Mouse (Mus musculus) heart, adult 11 months (tissue): ENCODE measurements at regions not wholly inside any gene's neighbourhood (a gene's known extent, or its start where the extent isn't known, plus 50 kb on each side); places are given as distances from the start of the nearest gene placed in this dataset.

Experiments
- DNase-seq: peaks from one replicate; pipeline ENCODE4 v3.0.0; 2022

GRCm38 (mm10) chr11:7317409-7317970, 103.8 kb upstream of the Igfbp3 start:
- no peak for DNase-seq

GRCm38 (mm10) chr11:7296252-7296651, 82.5 kb upstream of the Igfbp3 start:
- DNase-seq = no peak

DNA sequence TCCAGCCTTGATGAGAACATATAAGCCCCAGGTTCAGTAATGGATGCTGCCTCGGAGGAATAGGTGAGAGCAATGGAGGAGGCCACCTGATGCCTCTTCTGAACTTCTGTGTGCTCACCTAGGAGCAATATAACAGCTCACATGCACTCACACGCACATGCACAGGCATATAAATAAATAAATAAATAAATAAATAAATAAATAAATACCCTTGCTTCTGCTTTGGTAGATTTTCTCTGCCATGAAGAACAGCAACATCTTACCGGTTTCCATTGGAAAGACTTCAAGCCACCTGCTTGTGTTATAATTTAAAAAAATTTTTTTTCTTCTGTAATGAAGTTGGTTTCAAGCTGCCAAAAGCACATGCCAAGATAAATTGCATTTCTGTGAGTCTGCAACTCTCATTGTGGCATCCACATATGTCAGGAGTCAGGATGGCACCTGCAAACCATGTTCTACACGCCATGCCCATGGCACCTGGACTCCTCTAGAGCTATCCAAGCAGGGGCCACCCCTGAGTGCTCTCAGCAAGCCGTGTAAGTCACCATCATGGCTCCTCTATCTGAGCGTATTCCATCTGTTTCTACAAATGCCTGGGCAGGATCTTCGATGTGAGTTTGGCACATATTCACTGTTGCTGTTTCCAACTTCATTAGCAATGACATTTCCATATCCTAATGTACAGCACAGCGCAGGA, 75.7 kb upstream of the Igfbp3 start:
- DNase-seq = no peak

- DNase-seq = no peak
Measured at GRCm38 (mm10) chr11:7284836-7285490, 71.2 kb upstream of the Igfbp3 start.

DNA sequence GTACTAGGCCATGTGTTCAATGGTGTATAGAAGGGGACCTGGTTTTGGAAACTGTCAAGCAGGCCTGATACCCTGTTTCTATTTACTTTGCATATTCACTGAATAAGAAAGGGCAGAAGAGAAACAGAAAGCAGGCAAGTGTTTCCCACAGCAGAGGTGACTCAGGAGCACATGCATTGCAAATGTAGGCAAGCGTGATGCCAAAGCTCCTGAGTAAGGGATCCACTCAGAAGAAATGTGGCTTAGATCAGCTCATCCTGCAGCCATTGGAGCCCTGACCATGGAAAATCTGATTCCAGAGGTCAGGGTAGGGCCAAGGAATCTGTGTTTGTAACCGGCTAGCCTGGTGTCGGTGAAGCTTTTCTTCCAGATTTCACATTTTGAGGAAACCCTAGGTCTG, 69.3 kb upstream of the Igfbp3 start:
- no peak for DNase-seq

- no peak for DNase-seq
Measured at GRCm38 (mm10) chr11:7282188-7282587, 68.5 kb upstream of the Igfbp3 start.

DNA sequence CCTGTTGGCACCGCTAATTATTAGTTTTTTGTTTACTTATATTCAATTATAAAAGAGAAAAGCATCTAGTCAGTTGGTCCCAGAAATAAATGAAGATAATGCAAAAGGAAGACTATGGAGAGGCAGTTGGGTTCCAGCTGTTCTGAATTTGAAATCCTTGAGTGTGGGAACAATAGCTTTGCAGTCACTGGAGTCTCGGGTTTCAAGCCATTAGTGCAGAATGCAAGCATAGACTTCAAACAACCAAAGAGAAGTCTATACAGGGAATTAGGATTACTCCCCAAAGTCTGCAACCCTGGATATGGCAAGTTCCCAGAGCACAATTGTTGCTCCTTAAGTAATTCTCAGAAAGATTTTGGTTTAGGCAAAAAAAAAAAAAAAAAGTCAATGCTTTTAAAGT, 67.9 kb upstream of the Igfbp3 start:
- no peak for DNase-seq

DNA sequence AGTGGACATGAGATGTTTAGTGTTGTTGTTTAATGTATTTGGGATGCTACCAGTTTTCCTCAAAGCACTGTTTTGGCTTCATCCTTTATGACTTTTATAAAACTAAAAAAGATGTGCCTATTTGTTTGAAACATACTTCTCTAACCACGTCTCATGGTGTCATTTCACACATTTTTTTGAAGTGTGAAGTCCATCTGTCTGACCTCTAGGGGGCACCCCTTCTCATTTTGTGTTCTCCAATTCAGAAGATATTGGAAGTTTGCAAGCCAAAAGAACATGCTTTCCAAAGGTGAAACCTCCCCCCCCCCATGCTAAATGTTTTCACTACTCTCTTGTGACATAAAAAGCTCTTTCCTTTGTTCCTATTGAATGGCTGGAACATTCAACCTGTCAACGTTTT, 66.2 kb upstream of the Igfbp3 start:
- no peak for DNase-seq

DNA sequence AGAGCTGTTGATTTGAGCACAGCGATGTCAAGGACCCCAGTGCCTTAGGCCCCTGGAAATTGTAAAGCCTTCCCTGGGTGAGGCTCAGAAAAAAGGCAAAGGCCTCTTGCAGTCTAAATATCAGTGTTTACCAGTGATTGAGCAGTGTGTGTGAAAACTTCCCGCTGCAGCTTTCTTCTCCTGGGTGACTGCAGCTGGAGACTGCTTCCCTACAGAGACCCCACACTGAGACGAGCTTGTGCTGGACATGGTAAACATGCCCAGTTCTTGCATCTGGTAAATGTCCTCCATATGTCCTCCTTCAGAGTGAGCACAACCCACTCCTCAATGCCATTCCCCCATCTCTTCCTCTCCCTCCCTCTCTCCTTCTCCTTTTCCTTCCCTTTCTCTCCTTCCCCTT, 58.8 kb upstream of the Igfbp3 start:
- peak; percentile 42 for DNase-seq

- peak; percentile 51 for DNase-seq
Measured at GRCm38 (mm10) chr11:7270916-7271315, 57.2 kb upstream of the Igfbp3 start.

DNA sequence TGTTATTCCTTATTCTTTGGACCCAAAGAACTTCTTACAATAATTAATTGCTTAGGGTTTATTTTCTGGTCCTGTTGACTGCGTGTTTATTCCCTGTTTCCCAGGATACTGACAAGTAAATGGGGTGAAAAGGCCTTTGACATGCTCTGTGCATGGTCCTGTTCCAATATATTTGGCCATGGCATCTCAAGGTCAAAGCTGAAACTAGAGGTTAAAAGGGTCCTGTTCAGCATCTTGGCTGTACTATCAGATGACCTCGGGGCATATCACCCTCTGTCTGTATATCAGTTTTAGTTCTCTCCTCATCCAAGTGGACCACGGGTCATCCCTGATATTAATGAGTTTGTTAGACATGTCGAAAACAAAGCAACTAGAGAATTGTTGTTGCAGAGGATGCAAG, 50.2 kb upstream of the Igfbp3 start:
- DNase-seq = peak; percentile 28
